Mouse (Mus musculus) midbrain, embryonic 12.5 days (tissue): Measurements from ENCODE around the gene Mapk8ip3. TPM values are rescaled to one million over a fixed set of nuclear protein-coding genes. Genes with fewer than 3 reads are reported as not detected.

Source experiments
- ATAC-seq: fragments of 200-750 bp; cut with Nextera tagmentation; 2 replicates; pipeline ENCODE4 v1.8.0; 2017; ENCODE audit warnings: low read depth, moderate TSS enrichment, moderate library complexity; ENCODE audit not compliant: low FRiP score
- H3K27ac ChIP-seq: fragments of 300-500 bp; sonication (generic); replicated peaks from 2 replicates; pipeline ENCODE4 v1.5.1; 2016; ENCODE audit warnings: mild to moderate bottlenecking
- H3K27me3 ChIP-seq: fragments of 300-500 bp; sonication (generic); 2 replicates; pipeline ENCODE4 v1.6.1; 2016; ENCODE audit warnings: mild to moderate bottlenecking
- H3K36me3 ChIP-seq: fragments of 300-500 bp; sonication (generic); 2 replicates; pipeline ENCODE4 v1.6.1; 2016
- H3K4me1 ChIP-seq: fragments of 300-500 bp; sonication (generic); 2 replicates; pipeline ENCODE4 v1.6.1; 2016
- H3K4me2 ChIP-seq: fragments of 300-500 bp; sonication (generic); replicated peaks from 2 replicates; pipeline ENCODE4 v1.6.1; 2016; ENCODE audit warnings: mild to moderate bottlenecking, moderate library complexity
- H3K4me3 ChIP-seq: fragments of 300-500 bp; sonication (generic); 2 replicates; pipeline ENCODE4 v1.5.1; 2016; ENCODE audit warnings: mild to moderate bottlenecking
- H3K9ac ChIP-seq: fragments of 300-500 bp; sonication (generic); replicated peaks from 2 replicates; pipeline ENCODE4 v1.6.1; 2016; ENCODE audit warnings: mild to moderate bottlenecking, moderate library complexity
- H3K9me3 ChIP-seq: fragments of 300-500 bp; sonication (generic); 2 replicates; pipeline ENCODE4 v1.6.1; 2016; ENCODE audit warnings: mild to moderate bottlenecking
- WGBS: fragments of 180-500 bp; shearing (Covaris S2); methylation state at CpG from one replicate; pipeline ENCODE4 v1.1.7; 2016; 5-methylcytosine and 5-hydroxymethylcytosine counted together
- polyA plus RNA-seq: library from polyadenylated mRNA; unstranded; fragments of >200 nt; fragmentation: Nextera tagmentation; extraction: Ambion mirVana; gene quantifications from 2 replicates; pipeline ENCODE4 v1.2.1, GENCODE M21; 2016

The Mapk8ip3 gene
- polyA plus RNA-seq, 1 experiment from 2014 or later, result 80.0 TPM

DNA sequence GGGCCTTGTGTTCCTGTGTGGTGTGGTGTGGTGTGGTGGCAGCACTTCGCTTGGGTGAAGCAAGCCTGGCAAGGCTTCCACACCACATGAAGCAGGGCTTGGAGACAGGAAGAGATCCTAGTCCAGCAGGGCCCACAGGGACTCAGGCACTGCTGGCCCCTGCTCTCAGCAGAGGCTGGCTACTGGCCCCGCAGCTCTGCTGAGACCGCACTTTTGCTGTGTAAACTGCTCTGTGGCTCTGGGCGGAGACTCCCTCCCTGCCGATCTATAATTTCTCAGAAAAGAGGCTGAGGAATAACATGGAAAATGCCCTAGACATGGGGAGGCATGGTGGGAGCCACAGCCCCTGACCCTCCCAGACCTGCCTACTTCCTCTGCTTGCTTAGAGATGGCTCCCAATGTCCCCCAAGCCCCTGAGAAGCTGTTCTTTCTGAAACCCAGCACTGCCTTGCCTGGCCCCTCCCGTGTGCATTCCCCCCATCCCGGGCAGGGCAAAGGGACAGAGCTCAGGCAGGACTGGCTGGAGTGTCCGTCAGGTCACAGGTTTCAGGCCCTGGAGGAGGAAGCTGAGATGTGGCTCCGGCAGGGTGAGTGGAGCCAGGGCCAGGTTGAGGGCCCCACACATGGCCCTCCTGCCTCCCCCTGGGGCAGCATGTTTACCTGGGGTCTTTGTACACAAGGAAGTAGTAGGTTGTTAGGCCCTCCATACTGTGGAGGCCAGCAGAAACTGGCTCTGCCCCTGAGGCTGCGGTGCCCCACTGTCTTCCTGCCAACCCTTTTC, 59.3 kb downstream of the Mapk8ip3 start:
- Histone ChIP-seq H3K9ac (no peak overlapping the region; the same call in 1 of the 2 replicates), H3K4me2 (no peak overlapping the region), H3K4me1 (no peaks in the 10 kb centered on the region), H3K36me3 (no peaks in the 10 kb centered on the region), H3K4me3 (no peak overlapping the region), H3K27ac (no peak overlapping the region), H3K27me3 (no peaks in the 10 kb centered on the region; the same call in 1 of the 2 replicates), H3K9me3 (no peaks in the 10 kb centered on the region)
- WGBS, result 67% methylated on average over 10 of the region's 10 CpGs
- ATAC-seq, result no peak

- no peak for ATAC-seq
- 74% methylated on average over 8 of the region's 8 CpGs for WGBS
- H3K4me3 ChIP-seq, result no peak overlapping the region
- H3K27me3 ChIP-seq, result no peaks in the 10 kb centered on the region; the same call in 1 of the 2 replicates
- H3K36me3 ChIP-seq, result no peaks in the 10 kb centered on the region
- no peak overlapping the region for H3K9ac ChIP-seq
- H3K4me2 ChIP-seq, result no peak overlapping the region
- H3K4me1 ChIP-seq, result no peaks in the 10 kb centered on the region
- no peaks in the 10 kb centered on the region for H3K9me3 ChIP-seq
- no peak overlapping the region for H3K27ac ChIP-seq
These were observed 61.8 kb downstream of the Mapk8ip3 start for GRCm38 (mm10) chr17:24874989-24875388.

DNA sequence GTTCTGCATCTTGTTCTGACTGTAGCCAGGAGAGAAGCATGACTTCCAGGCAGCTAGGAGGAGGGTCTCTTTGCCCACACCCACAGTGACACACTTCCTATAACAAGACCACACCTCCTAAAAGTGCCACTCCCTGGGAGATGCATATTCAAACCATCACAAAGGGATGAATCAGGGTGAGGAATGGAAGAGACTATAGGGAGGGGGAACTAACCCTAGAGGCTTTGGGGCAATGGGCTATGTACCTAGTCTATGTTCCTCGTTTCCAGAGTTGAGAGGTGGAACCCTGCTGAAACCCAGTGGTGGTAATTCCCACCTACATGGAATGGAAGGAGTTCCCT, 62.4 kb downstream of the Mapk8ip3 start:
- ATAC-seq, result no peak
- Histone ChIP-seq H3K27me3 (no peaks in the 10 kb centered on the region; the same call in 1 of the 2 replicates), H3K9ac (no peak overlapping the region), H3K4me3 (no peak overlapping the region), H3K36me3 (no peaks in the 10 kb centered on the region), H3K4me1 (no peaks in the 10 kb centered on the region), H3K4me2 (no peak overlapping the region), H3K27ac (no peak overlapping the region), H3K9me3 (no peaks in the 10 kb centered on the region)
- WGBS, result 39% methylated on average over 1 of the region's 1 CpGs

DNA sequence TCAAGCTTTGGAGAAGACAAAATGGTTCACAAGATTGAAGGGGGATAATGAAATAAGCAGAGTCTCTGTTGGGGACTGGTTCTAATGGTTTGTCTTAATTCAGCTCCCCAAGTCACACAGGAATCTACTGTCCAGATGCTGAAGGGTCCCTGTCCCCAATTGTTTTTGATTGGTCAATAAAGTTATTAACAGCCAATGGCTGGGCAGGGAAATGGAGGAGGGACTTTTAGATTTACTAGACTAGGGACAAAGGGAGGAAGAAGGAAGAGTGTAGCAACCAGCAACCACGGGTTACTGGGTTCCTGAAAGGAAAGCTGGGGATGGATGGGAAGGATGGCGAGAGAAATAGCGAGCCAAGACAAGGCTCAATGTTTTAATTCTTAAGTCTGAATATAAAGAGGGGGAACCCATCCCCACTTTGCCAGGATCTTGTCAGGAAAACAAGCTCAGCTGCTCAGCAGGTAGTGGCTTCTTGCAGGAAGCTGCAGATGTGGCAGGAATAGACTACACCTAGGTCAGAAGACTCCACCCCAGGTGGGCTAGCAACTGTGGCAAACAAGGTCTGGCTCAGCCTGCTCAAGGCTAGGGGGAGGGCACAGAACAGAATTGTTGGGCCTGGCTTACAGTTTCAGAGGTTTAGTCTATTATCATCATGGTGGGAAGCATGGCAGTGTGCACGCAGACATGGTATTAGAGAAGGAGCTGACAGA, 62.9 kb downstream of the Mapk8ip3 start:
- H3K4me3 ChIP-seq, result no peak overlapping the region
- no peaks in the 10 kb centered on the region for H3K9me3 ChIP-seq
- no peak overlapping the region for H3K27ac ChIP-seq
- 48% methylated on average over 4 of the region's 4 CpGs for WGBS
- no peak overlapping the region for H3K4me2 ChIP-seq
- no peak for ATAC-seq
- H3K36me3 ChIP-seq, result no peaks in the 10 kb centered on the region
- H3K4me1 ChIP-seq, result no peaks in the 10 kb centered on the region
- H3K27me3 ChIP-seq, result no peaks in the 10 kb centered on the region; the same call in 1 of the 2 replicates
- H3K9ac ChIP-seq, result no peak overlapping the region

DNA sequence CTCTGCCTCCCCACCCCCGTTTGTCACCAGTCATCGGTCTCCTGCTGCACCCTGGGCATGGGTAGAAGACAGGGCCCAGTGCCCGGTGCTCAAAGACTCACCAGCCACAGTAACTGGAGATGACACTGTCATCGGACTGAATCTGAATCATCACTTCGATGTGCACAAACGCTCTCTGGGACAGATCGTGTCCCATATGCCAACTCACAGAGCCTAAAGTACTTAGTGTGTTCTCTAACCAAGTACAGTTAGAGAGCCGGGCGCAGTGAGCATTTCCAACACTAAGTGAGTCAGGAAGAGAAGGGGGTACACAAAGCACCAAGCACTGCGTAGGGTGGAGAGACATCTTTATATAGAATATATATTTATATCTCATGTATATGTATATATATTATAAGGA, 68.9 kb downstream of the Mapk8ip3 start:
- H3K9me3 ChIP-seq, result no peaks in the 10 kb centered on the region
- no peaks in the 10 kb centered on the region for H3K27me3 ChIP-seq
- H3K36me3 ChIP-seq, result 0 out of 2 replicates have a peak, but pooled peaks cover 5% of the 10 kb centered on the region
- no peak overlapping the region for H3K9ac ChIP-seq
- no peak overlapping the region for H3K27ac ChIP-seq
- no peak overlapping the region for H3K4me2 ChIP-seq
- H3K4me1 ChIP-seq, result no peaks in the 10 kb centered on the region
- 94% methylated on average over 10 of the region's 10 CpGs for WGBS
- ATAC-seq, result no peak
- no peak overlapping the region for H3K4me3 ChIP-seq

- H3K36me3 ChIP-seq, result peaks cover 24% of the 10 kb centered on the region
- WGBS, result 90% methylated on average over 8 of the region's 8 CpGs
- no peak within 1 kb of the TSS for H3K4me3 ChIP-seq
- no peak within 1 kb of the TSS for H3K9ac ChIP-seq
- no peaks in the 10 kb centered on the region for H3K27me3 ChIP-seq
- ATAC-seq, result no peak
- no peaks in the 10 kb centered on the region for H3K9me3 ChIP-seq
- H3K4me1 ChIP-seq, result no peaks in the 10 kb centered on the region
- no peak within 1 kb of the TSS for H3K4me2 ChIP-seq
- no peak within 1 kb of the TSS for H3K27ac ChIP-seq
These were observed 71.0 kb downstream of the Mapk8ip3 start, which contains the start of gene Igfals for GRCm38 (mm10) chr17:24865776-24866175. Igfals (plus strand) TSS chr17:24865997.

DNA sequence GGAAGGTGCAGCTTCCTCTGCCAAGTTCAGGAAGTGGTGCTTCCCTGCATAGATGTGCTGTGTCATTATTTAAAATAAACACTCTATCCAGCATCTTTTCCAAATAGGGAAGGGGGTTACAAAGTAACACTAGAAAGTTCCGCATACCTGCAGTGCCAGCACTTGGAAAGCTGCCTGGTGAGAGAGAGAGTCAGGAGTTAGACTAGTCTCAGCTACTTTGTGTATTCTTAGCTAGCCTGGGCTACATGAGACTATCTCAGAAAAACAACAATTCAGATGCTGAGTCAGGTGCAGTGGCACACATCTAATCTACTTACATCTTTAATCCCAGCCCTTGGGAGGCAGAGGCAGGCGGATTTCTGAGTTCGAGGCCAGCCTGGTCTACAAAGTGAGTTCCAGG, 75.0 kb downstream of the Mapk8ip3 start:
- H3K36me3 ChIP-seq, result peaks cover 35% of the 10 kb centered on the region
- ATAC-seq, result no peak
- no peaks in the 10 kb centered on the region for H3K9me3 ChIP-seq

GRCm38 (mm10) chr17:24860076-24860475, 76.7 kb downstream of the Mapk8ip3 start:
- H3K9ac ChIP-seq, result no peak overlapping the region
- no peak overlapping the region for H3K27ac ChIP-seq
- H3K4me3 ChIP-seq, result no peak overlapping the region
- no peaks in the 10 kb centered on the region for H3K27me3 ChIP-seq
- H3K4me2 ChIP-seq, result no peak overlapping the region
- peaks cover 42% of the 10 kb centered on the region for H3K36me3 ChIP-seq
- H3K4me1 ChIP-seq, result no peaks in the 10 kb centered on the region
- no peak for ATAC-seq
- H3K9me3 ChIP-seq, result no peaks in the 10 kb centered on the region
- 90% methylated on average over 8 of the region's 8 CpGs for WGBS

More for the DNA sequence above, 75.0 kb downstream of the Mapk8ip3 start:
- no peaks in the 10 kb centered on the region for H3K27me3 ChIP-seq
- no peaks in the 10 kb centered on the region for H3K4me1 ChIP-seq
- H3K4me3 ChIP-seq, result no peak overlapping the region
- no peak overlapping the region for H3K27ac ChIP-seq
- H3K4me2 ChIP-seq, result no peak overlapping the region
- H3K9ac ChIP-seq, result no peak overlapping the region
- WGBS, result 94% methylated on average over 3 of the region's 3 CpGs

DNA sequence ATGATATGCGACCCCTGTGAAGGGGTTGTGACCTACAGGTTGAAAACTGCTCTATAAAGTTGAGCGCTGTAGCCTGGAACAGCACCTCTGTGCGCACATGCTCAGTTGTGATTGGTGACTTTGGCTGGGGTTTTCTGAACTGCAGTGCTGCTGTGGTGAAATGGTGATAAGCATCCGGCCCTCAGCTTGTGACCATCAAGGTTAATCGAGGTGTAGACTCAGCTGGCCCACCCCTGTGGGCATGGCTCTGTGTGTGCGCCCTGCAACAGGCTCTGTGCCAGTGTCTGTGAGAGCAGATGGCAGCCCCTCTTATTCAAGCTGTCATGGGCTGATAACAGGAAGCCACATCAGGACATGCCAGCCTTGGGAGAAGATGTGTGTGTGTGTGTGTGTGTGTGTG, 77.8 kb downstream of the Mapk8ip3 start:
- Histone ChIP-seq H3K36me3 (peaks cover 42% of the 10 kb centered on the region), H3K4me2 (no peak overlapping the region), H3K4me3 (no peak overlapping the region), H3K9ac (no peak overlapping the region), H3K9me3 (no peaks in the 10 kb centered on the region), H3K4me1 (no peaks in the 10 kb centered on the region), H3K27me3 (no peaks in the 10 kb centered on the region), H3K27ac (no peak overlapping the region)
- ATAC-seq, result no peak
- 89% methylated on average over 6 of the region's 6 CpGs for WGBS

GRCm38 (mm10) chr17:24857831-24858470, 78.8 kb downstream of the Mapk8ip3 start:
- H3K9me3 ChIP-seq, result no peaks in the 10 kb centered on the region
- 83% methylated on average over 8 of the region's 8 CpGs for WGBS
- no peak for ATAC-seq
- peaks cover 44% of the 10 kb centered on the region for H3K36me3 ChIP-seq
- no peak overlapping the region for H3K27ac ChIP-seq
- H3K27me3 ChIP-seq, result no peaks in the 10 kb centered on the region
- no peaks in the 10 kb centered on the region for H3K4me1 ChIP-seq
- no peak overlapping the region for H3K9ac ChIP-seq
- H3K4me3 ChIP-seq, result no peak overlapping the region
- H3K4me2 ChIP-seq, result no peak overlapping the region

DNA sequence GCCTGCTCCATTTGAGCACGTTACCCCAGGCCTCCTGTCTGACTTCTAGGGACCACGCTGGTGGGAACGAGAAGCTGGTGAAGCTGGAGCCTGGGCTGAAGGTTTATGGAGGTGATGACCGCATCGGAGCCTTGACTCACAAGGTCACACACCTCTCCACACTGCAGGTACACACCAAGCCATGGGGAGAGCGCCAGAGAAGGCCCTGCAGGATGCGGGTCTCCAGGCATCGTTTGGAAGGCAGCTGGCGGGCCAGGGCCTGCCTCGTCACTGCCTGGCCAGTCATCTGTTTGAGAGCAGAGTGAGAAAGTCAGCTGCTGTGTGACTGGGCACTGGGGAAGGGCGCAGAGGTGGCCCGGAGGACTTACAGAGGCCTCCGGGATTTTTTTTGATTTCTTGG, 80.2 kb downstream of the Mapk8ip3 start:
- no peak for ATAC-seq
- no peaks in the 10 kb centered on the region for H3K4me1 ChIP-seq
- no peak overlapping the region for H3K4me2 ChIP-seq
- peaks cover 3% of the 10 kb centered on the region for H3K27me3 ChIP-seq
- 91% methylated on average over 13 of the region's 13 CpGs for WGBS
- H3K27ac ChIP-seq, result no peak overlapping the region
- H3K9ac ChIP-seq, result no peak overlapping the region
- H3K9me3 ChIP-seq, result no peaks in the 10 kb centered on the region
- H3K36me3 ChIP-seq, result peaks cover 33% of the 10 kb centered on the region
- H3K4me3 ChIP-seq, result no peak overlapping the region

DNA sequence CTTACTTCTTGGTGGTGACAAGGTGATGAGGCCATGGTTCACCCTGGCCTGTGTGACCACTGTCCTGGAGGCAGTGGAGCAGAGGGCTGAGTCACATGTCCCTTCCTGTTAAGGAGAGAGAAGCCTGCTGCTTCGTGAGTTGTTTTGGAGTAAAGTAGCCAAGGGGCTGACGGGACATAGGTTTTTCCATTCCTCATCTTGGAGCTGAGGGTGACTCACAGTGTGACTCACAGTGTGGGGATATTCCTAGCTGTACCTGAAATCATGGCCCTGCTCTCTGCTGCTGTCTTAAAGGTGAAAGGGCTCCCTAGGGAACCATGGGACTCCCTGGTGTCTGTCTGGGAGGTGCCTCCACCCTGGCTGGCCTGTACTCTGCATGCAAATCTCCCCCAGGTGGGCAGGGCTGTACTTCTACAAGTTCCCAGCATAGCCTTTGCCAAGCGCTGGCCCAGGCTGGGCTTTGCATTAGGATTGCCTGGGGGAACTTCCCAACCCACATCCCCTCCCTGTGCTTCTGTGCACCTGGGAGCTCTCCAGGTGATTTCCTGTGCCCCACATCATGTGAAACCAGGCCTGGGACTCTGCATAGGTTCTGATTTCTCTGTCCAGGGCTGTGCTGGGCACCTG, 80.8 kb downstream of the Mapk8ip3 start:
- peaks cover 27% of the 10 kb centered on the region for H3K36me3 ChIP-seq

More for the DNA sequence above, 80.8 kb downstream of the Mapk8ip3 start:
- Histone ChIP-seq H3K4me1 (peaks cover 6% of the 10 kb centered on the region), H3K27ac (no peak overlapping the region), H3K4me3 (no peak overlapping the region), H3K9ac (no peak overlapping the region), H3K27me3 (peaks cover 9% of the 10 kb centered on the region), H3K4me2 (no peak overlapping the region), H3K9me3 (no peaks in the 10 kb centered on the region)
- WGBS, result 86% methylated on average over 3 of the region's 3 CpGs
- no peak for ATAC-seq
